Mouse (Mus musculus) megakaryocyte, embryonic 14.5 days (primary cell): ENCODE data around the gene Ppp1r10. TPM values are rescaled to one million over a fixed set of nuclear protein-coding genes. Genes with fewer than 3 reads are reported as not detected.
A peak's percentile ranks its signal among the peaks of the same experiment; 100 is the strongest.

Source experiments
- H3K27me3 ChIP-seq: replicated peaks from 2 replicates; pipeline ENCODE3; 2012; ENCODE audit warnings: inconsistent platforms
- H3K36me3 ChIP-seq: replicated peaks from 2 replicates; pipeline ENCODE3; 2012; ENCODE audit warnings: low read length, inconsistent platforms, mixed read lengths
- H3K4me1 ChIP-seq: 2 replicates; pipeline ENCODE4 v1.6.1; 2012; ENCODE audit warnings: inconsistent platforms
- H3K4me3 ChIP-seq: replicated peaks from 2 replicates; pipeline ENCODE3; 2012; ENCODE audit warnings: moderate library complexity, mild to moderate bottlenecking, inconsistent platforms
- H3K9me3 ChIP-seq: 2 replicates; pipeline ENCODE4 v1.6.1; 2012; ENCODE audit warnings: inconsistent platforms
- FLI1 ChIP-seq: IDR thresholded peaks from 2 replicates; pipeline ENCODE4 v1.6.1; 2012; ENCODE audit warnings: low read length, inconsistent platforms, mixed read lengths
- GATA1 ChIP-seq: IDR thresholded peaks from 3 replicates; pipeline ENCODE4 v1.6.1; 2012; ENCODE audit warnings: mixed read lengths, low read length, inconsistent platforms, borderline replicate concordance
- polyA plus RNA-seq: library from polyadenylated mRNA; stranded (reverse); fragments of >175 nt; gene quantifications from 2 replicates; pipeline ENCODE4 v1.2.3, GENCODE M21; 2012; ENCODE audit warnings: low replicate concordance; ENCODE audit not compliant: insufficient read depth

Gene Ppp1r10
- polyA plus RNA-seq, 1 experiment = 28.5 TPM

GRCm38 (mm10) chr17:35958533-35959223 lies 42.4 kb downstream of the Ppp1r10 start:
- TF ChIP-seq GATA1 (no peak), FLI1 (no peak)
- H3K27me3 ChIP-seq = no peaks in the 10 kb centered on the region
- peaks cover 88% of the 10 kb centered on the region for H3K36me3 ChIP-seq
- no peaks in the 10 kb centered on the region for H3K9me3 ChIP-seq
- no peak overlapping the region for H3K4me3 ChIP-seq
- H3K4me1 ChIP-seq = peaks cover 12% of the 10 kb centered on the region

DNA sequence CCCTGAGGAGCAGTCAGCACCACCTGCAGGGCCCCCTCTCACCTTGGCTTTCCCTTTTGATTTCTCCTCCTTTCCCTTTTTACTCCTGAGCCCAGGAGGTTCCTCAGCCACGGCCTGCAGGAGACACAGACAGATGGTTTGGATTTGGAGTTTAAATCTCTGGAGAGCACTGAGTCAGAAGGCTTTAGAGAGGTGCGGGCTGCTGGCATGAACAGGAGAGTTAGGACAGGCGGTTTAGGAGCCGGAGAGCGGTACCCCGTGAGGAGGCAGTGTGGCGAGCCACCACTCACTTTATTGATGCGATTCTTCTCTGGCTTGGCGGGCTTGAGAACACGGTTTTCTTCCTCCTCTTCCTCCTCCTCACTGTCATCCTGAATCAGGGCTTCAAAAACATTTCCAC lies 47.0 kb downstream of the Ppp1r10 start:
- H3K36me3 ChIP-seq = peaks cover 93% of the 10 kb centered on the region
- TF ChIP-seq GATA1 (no peak), FLI1 (no peak)
- H3K4me3 ChIP-seq = no peak overlapping the region
- no peaks in the 10 kb centered on the region for H3K27me3 ChIP-seq
- no peaks in the 10 kb centered on the region for H3K9me3 ChIP-seq
- H3K4me1 ChIP-seq = peaks cover 28% of the 10 kb centered on the region

DNA sequence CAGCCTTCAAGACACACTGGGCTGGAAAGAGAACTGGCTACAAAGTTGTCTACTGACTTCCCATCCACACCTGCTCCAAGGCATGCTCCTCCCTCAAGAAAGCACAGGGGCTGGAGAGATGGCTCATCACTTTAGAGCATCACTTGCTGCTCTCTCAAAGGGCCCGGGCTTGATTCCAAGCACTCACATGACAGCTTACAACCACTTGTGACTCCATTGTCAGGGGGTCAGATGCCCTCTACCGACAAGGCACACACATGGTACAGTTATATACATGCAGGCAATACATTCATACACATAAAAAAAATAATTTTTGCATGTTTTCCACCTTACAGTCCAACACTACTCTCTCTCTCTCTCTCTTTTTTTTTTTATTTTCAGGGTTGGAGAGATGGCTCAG lies 51.4 kb downstream of the Ppp1r10 start:
- Histone ChIP-seq H3K27me3 (no peaks in the 10 kb centered on the region), H3K36me3 (peaks cover 55% of the 10 kb centered on the region), H3K4me3 (no peak overlapping the region), H3K4me1 (peaks cover 38% of the 10 kb centered on the region), H3K9me3 (no peaks in the 10 kb centered on the region)
- no peak for TF ChIP-seq GATA1
- no peak for TF ChIP-seq FLI1

DNA sequence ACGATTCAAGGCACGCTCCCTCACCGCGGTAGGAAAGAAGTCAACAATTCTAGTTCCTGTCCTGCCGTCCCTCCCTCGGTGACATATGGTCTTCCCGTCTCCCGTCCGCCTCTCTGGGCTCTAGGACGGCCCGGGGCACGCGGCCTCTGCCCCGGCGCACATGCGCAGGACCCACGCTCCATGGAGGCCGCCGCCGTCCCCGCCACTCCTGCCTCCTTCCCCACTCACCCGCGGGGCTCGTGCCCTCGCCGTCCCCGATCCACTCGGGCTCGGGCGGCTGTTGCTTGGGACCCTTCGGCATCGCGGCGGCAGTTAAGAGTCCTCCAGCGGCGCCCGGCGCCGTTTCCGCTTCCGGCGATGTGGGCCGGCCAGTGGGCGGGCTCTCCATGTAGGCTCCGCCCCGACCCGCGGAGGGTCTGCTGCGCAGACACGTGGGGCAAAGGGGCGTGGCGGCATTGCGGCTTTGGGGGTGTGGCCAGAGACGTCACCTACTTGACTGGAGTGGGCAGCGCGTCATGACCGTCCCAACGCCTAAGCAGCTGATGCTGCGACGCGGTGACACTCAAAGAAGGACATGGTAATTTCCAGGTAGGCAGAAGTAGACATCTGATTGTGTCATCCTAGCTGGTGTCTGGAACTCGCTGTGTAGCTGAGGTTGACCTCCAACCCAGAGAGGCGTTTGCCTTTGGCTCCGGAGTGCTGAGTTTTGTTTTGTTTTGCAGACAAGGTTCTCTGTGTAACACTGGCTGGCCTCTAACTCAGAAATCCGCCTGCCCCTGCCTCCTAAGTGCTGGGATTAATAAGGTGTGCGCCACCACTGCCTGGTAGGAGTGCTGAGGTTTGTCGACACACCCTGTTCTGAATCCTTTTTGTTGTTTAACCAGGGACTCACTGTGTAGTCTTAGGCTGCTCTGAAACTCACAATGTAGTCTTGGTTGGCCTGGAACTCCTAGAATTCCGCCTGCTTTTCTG lies 53.5 kb downstream of the Ppp1r10 start, which contains the start of gene Abcf1:
Gene Abcf1 (minus strand): TSS at position 344 of the 972 bp plus-strand sequence.
- Histone ChIP-seq H3K27me3 (no peaks in the 10 kb centered on the region), H3K9me3 (no peaks in the 10 kb centered on the region), H3K36me3 (peaks cover 50% of the 10 kb centered on the region), H3K4me3 (peak within 1 kb of the TSS; percentile 100), H3K4me1 (peaks cover 38% of the 10 kb centered on the region)
- no peak for TF ChIP-seq GATA1
- no peak for TF ChIP-seq FLI1

GRCm38 (mm10) chr17:35972131-35972530 lies 55.9 kb downstream of the Ppp1r10 start:
- Histone ChIP-seq H3K36me3 (peaks cover 42% of the 10 kb centered on the region), H3K27me3 (no peaks in the 10 kb centered on the region), H3K4me1 (peaks cover 27% of the 10 kb centered on the region), H3K4me3 (no peak overlapping the region), H3K9me3 (no peaks in the 10 kb centered on the region)
- no peak for TF ChIP-seq GATA1
- TF ChIP-seq FLI1 = no peak

- TF ChIP-seq GATA1 = no peak
- TF ChIP-seq FLI1 = no peak
- no peaks in the 10 kb centered on the region for H3K9me3 ChIP-seq
- peaks cover 51% of the 10 kb centered on the region for H3K36me3 ChIP-seq
- no peaks in the 10 kb centered on the region for H3K27me3 ChIP-seq
- peak overlapping the region; percentile 95 for H3K4me3 ChIP-seq
- H3K4me1 ChIP-seq = peaks cover 29% of the 10 kb centered on the region
Measured at GRCm38 (mm10) chr17:35978811-35979400, 62.7 kb downstream of the Ppp1r10 start.

- no peaks in the 10 kb centered on the region for H3K9me3 ChIP-seq
- H3K4me3 ChIP-seq = peak within 1 kb of the TSS; percentile 95
- H3K36me3 ChIP-seq = peaks cover 48% of the 10 kb centered on the region
- TF ChIP-seq GATA1 = no peak
- TF ChIP-seq FLI1 = peak; percentile 18; the same call in 1 of the 2 replicates
- H3K4me1 ChIP-seq = peaks cover 29% of the 10 kb centered on the region
- H3K27me3 ChIP-seq = no peaks in the 10 kb centered on the region
Measured at GRCm38 (mm10) chr17:35979401-35980362, 63.4 kb downstream of the Ppp1r10 start, which contains the start of the genes Gnl1 and Prr3. Gnl1 (plus strand) TSS chr17:35979851. Prr3 (minus strand) TSS chr17:35980236.

DNA sequence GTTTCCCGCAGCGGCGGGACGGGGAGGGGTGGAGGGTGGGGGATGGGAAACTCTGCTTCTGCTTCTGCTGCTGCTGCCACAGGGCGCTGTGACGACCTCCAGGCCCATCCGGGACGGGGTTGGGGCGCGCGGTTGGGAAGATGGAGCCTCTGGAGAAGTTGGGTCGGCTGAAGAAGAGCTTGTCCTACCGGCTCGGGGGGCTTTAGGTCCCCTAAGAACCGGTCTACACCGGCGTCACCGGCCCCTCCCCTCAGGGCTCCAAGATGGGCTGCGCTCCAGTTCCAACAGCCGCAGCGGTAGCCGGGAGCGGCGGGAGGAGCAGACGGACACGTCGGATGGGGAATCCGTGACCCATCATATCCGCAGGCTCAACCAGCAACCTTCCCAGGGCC lies 64.1 kb downstream of the Ppp1r10 start:
- no peaks in the 10 kb centered on the region for H3K27me3 ChIP-seq
- peak overlapping the region; percentile 95 for H3K4me3 ChIP-seq
- no peaks in the 10 kb centered on the region for H3K9me3 ChIP-seq
- H3K4me1 ChIP-seq = peaks cover 29% of the 10 kb centered on the region
- peaks cover 51% of the 10 kb centered on the region for H3K36me3 ChIP-seq
- no peak for TF ChIP-seq FLI1
- no peak for TF ChIP-seq GATA1
